In genomic region chr15:98793141-98793698, GRCm38 (mm10) we compare ENCODE assay signal across 14 mouse cellular contexts. TPM values are rescaled to one million over a fixed set of nuclear protein-coding genes. Genes with fewer than 3 reads are reported as not detected.
DNase-seq lines count a peak whose midpoint lies in the region; ATAC-seq and TF ChIP-seq lines count a peak whose summit lies in the region.
"Had no signal": no experiment of that assay in that cellular context is flagged by ENCODE, and none has a peak within 500 bp of the region (broad histone marks: within the 10 kb centered on the region; RNA-seq: fewer than 3 reads in every experiment).

No protein-coding gene starts in this region.

- H3K4me2 ChIP-seq in kidney, embryonic 16.5 days (replicated peaks; ENCODE audit: low read depth, low read length), result peak overlapping the region; percentile 33; the same call in 1 of the 2 replicates
- peak overlapping the region; percentile 56 for H3K4me2 ChIP-seq in embryonic facial prominence, embryonic 13.5 days
- peak overlapping the region; percentile 32; the same call in 1 of the 2 replicates for H3K4me2 ChIP-seq in intestine, postnatal 0 days (replicated peaks; ENCODE audit: low read depth)
- H3K4me2 ChIP-seq in neural tube, embryonic 14.5 days (ENCODE audit: low read depth, low read length), result peak overlapping the region; percentile 52

- peak overlapping the region; percentile 26; the same call in 1 of the 2 replicates for H3K4me3 ChIP-seq in kidney, embryonic 16.5 days (ENCODE audit: low read length)
- peak overlapping the region; percentile 34; the same call in 1 of the 2 replicates for H3K4me3 ChIP-seq in embryonic facial prominence, embryonic 13.5 days
- H3K4me3 ChIP-seq in intestine, postnatal 0 days (ENCODE audit: low read depth, low read length), result 0 out of 2 replicates have a peak overlapping the region, but pooled peaks have one; percentile 34
- H3K4me3 ChIP-seq in neural tube, embryonic 14.5 days (ENCODE audit: low read depth, low read length), result peak overlapping the region; percentile 31

- no peak for ATAC-seq in kidney, embryonic 16.5 days (ENCODE audit: low FRiP score, low TSS enrichment)
- no peak for ATAC-seq in embryonic facial prominence, embryonic 13.5 days (ENCODE audit: insufficient number of reproducible peaks, insufficient read depth, low FRiP score, low TSS enrichment, low read depth)
- ATAC-seq in intestine, postnatal 0 days, result no peak
- no peak for ATAC-seq in neural tube, embryonic 14.5 days (ENCODE audit: low read depth)

- no peak overlapping the region for H3K27ac ChIP-seq in kidney, embryonic 16.5 days (ENCODE audit: low read length)
- H3K27ac ChIP-seq in embryonic facial prominence, embryonic 13.5 days, result no peak overlapping the region
- no peak overlapping the region for H3K27ac ChIP-seq in intestine, postnatal 0 days (ENCODE audit: low read depth, low read length)
- no peak overlapping the region for H3K27ac ChIP-seq in neural tube, embryonic 14.5 days (ENCODE audit: low read depth, low read length)

- no peaks in the 10 kb centered on the region for H3K36me3 ChIP-seq in kidney, embryonic 16.5 days (ENCODE audit: insufficient read depth, low read length)
- no peaks in the 10 kb centered on the region for H3K36me3 ChIP-seq in embryonic facial prominence, embryonic 13.5 days
- no peaks in the 10 kb centered on the region for H3K36me3 ChIP-seq in intestine, postnatal 0 days (ENCODE audit: control insufficient read depth, insufficient read depth)
- no peaks in the 10 kb centered on the region for H3K36me3 ChIP-seq in neural tube, embryonic 14.5 days (ENCODE audit: control insufficient read depth, insufficient read depth, low read length)

- H3K9me3 ChIP-seq in kidney, embryonic 16.5 days (ENCODE audit: low read length), result no peaks in the 10 kb centered on the region
- no peaks in the 10 kb centered on the region for H3K9me3 ChIP-seq in embryonic facial prominence, embryonic 13.5 days
- no peaks in the 10 kb centered on the region for H3K9me3 ChIP-seq in intestine, postnatal 0 days (ENCODE audit: control insufficient read depth)
- no peaks in the 10 kb centered on the region for H3K9me3 ChIP-seq in neural tube, embryonic 14.5 days (ENCODE audit: control insufficient read depth, low read length)

- H3K4me1 ChIP-seq in kidney, embryonic 16.5 days (ENCODE audit: insufficient read depth, low read length), result peaks cover 33% of the 10 kb centered on the region
- peaks cover 38% of the 10 kb centered on the region for H3K4me1 ChIP-seq in embryonic facial prominence, embryonic 13.5 days
- H3K4me1 ChIP-seq in intestine, postnatal 0 days (replicated peaks; ENCODE audit: control insufficient read depth, insufficient read depth, low read length), result peaks cover 4% of the 10 kb centered on the region; the same call in 1 of the 2 replicates
- H3K4me1 ChIP-seq in neural tube, embryonic 14.5 days (ENCODE audit: control insufficient read depth, insufficient read depth, low read length), result peaks cover 20% of the 10 kb centered on the region

- peaks cover 100% of the 10 kb centered on the region for H3K27me3 ChIP-seq in kidney, embryonic 16.5 days (ENCODE audit: insufficient read depth, low read length)
- peaks cover 100% of the 10 kb centered on the region for H3K27me3 ChIP-seq in embryonic facial prominence, embryonic 13.5 days
- peaks cover 97% of the 10 kb centered on the region for H3K27me3 ChIP-seq in intestine, postnatal 0 days (replicated peaks; ENCODE audit: control insufficient read depth, insufficient read depth, low read length)
- peaks cover 78% of the 10 kb centered on the region for H3K27me3 ChIP-seq in neural tube, embryonic 14.5 days (ENCODE audit: control insufficient read depth, insufficient read depth, low read length)

- WGBS in kidney, embryonic 16.5 days, result 2% methylated on average over 13 of the region's 13 CpGs
- WGBS in embryonic facial prominence, embryonic 13.5 days, result 9% methylated on average over 13 of the region's 13 CpGs
- 6% methylated on average over 13 of the region's 13 CpGs for WGBS in intestine, postnatal 0 days
- WGBS in neural tube, embryonic 14.5 days, result 3% methylated on average over 13 of the region's 13 CpGs

- no peak overlapping the region for H3K9ac ChIP-seq in kidney, embryonic 16.5 days (replicated peaks; ENCODE audit: low read length)
- no peak overlapping the region for H3K9ac ChIP-seq in embryonic facial prominence, embryonic 13.5 days
- no peak overlapping the region for H3K9ac ChIP-seq in intestine, postnatal 0 days (ENCODE audit: low read depth, low read length)
- 0 out of 2 replicates have a peak overlapping the region, but pooled peaks have one; percentile 16 for H3K9ac ChIP-seq in neural tube, embryonic 14.5 days (replicated peaks; ENCODE audit: low read depth, low read length)

- TF ChIP-seq CTCF in intestine, postnatal 0 days (IDR thresholded peaks at IDR 0.05; ENCODE audit: low read depth), result no peak

- no peak for DNase-seq in kidney, adult 18-20 months
- DNase-seq in thymus, adult 18-20 months, result no peak
- no peak for DNase-seq in gastrocnemius, postnatal 25 days
- DNase-seq in embryo, embryonic 10.5 days (ENCODE audit: low spot score), result no peak
- DNase-seq: adrenal gland, adult 8-10 months; cerebellum, adult 9-11 months; heart, postnatal 10 days; thymus, adult 2 months had no signal

RNA-seq across cellular contexts. Expression of gene Wnt1, which starts 3.6 kb away (rescaled TPM):
- not detected in 2 replicates for polyA plus RNA-seq in kidney, embryonic 16.5 days (2015; fragmentation: Nextera tagmentation; extraction: Ambion mirVana)
- not detected in 2 replicates for polyA plus RNA-seq in embryonic facial prominence, embryonic 13.5 days (2015; fragmentation: Nextera tagmentation; extraction: Ambion mirVana)
- polyA plus RNA-seq in intestine, postnatal 0 days (2015; fragmentation: Nextera tagmentation; extraction: Ambion mirVana), result not detected in 2 replicates
- 1.9 and 3.9 TPM in 2 replicates for polyA plus RNA-seq in neural tube, embryonic 14.5 days (2014; fragmentation: Nextera tagmentation; extraction: Ambion mirVana)
- total RNA-seq in gastrocnemius, postnatal 25 days (2021), result not detected
- total RNA-seq: adrenal gland, adult 8-10 months; heart, postnatal 10 days; layer of hippocampus, postnatal 14 days had no signal
- polyA plus RNA-seq: liver, embryonic 16.5 days had no signal

RNA-seq across cellular contexts. Expression of gene Wnt10b, which starts 15.3 kb away (rescaled TPM):
- polyA plus RNA-seq in kidney, embryonic 16.5 days (2015; fragmentation: Nextera tagmentation; extraction: Ambion mirVana), result 0.17 TPM in 1 of 2 replicates, not detected in the other
- 4.9 and 5.3 TPM in 2 replicates for polyA plus RNA-seq in embryonic facial prominence, embryonic 13.5 days (2015; fragmentation: Nextera tagmentation; extraction: Ambion mirVana)
- 0.08 TPM in 1 of 2 replicates, not detected in the other for polyA plus RNA-seq in intestine, postnatal 0 days (2015; fragmentation: Nextera tagmentation; extraction: Ambion mirVana)
- polyA plus RNA-seq in neural tube, embryonic 14.5 days (2014; fragmentation: Nextera tagmentation; extraction: Ambion mirVana), result 0.19 TPM in 1 of 2 replicates, not detected in the other
- total RNA-seq in gastrocnemius, postnatal 25 days (2021), result 1 to 10 TPM in 1 of 2 experiments, under 1 TPM in 1; 0.79 to 1.7 TPM
- polyA plus RNA-seq: liver, embryonic 16.5 days had no signal

RNA-seq across cellular contexts. Expression of gene Ddn, which starts 16.1 kb away (rescaled TPM):
- 2.6 and 3.3 TPM in 2 replicates for polyA plus RNA-seq in kidney, embryonic 16.5 days (2015; fragmentation: Nextera tagmentation; extraction: Ambion mirVana)
- 0.07 TPM in 1 of 2 replicates, not detected in the other for polyA plus RNA-seq in embryonic facial prominence, embryonic 13.5 days (2015; fragmentation: Nextera tagmentation; extraction: Ambion mirVana)
- 0.07 TPM in 1 of 2 replicates, not detected in the other for polyA plus RNA-seq in intestine, postnatal 0 days (2015; fragmentation: Nextera tagmentation; extraction: Ambion mirVana)
- 0.44 and 0.54 TPM in 2 replicates for polyA plus RNA-seq in neural tube, embryonic 14.5 days (2014; fragmentation: Nextera tagmentation; extraction: Ambion mirVana)
- under 1 TPM; 0.38 to 0.74 TPM for total RNA-seq in gastrocnemius, postnatal 25 days (2021)
- polyA plus RNA-seq: liver, embryonic 16.5 days had no signal

RNA-seq across cellular contexts. Expression of gene Arf3, which starts 30.2 kb away (rescaled TPM):
- 56.3 and 59.5 TPM in 2 replicates for polyA plus RNA-seq in kidney, embryonic 16.5 days (2015; fragmentation: Nextera tagmentation; extraction: Ambion mirVana)
- polyA plus RNA-seq in embryonic facial prominence, embryonic 13.5 days (2015; fragmentation: Nextera tagmentation; extraction: Ambion mirVana), result 44.1 and 44.6 TPM in 2 replicates
- polyA plus RNA-seq in intestine, postnatal 0 days (2015; fragmentation: Nextera tagmentation; extraction: Ambion mirVana), result 31.8 and 35.3 TPM in 2 replicates
- polyA plus RNA-seq in neural tube, embryonic 14.5 days (2014; fragmentation: Nextera tagmentation; extraction: Ambion mirVana), result 66.3 and 77.2 TPM in 2 replicates
- total RNA-seq in gastrocnemius, postnatal 25 days (2021), result 10 to 100 TPM in 1 of 2 experiments, 1 to 10 TPM in 1; 8.3 to 10.4 TPM

RNA-seq across cellular contexts. Expression of gene Prkag1, which starts 38.1 kb away (rescaled TPM):
- 103 and 119 TPM in 2 replicates for polyA plus RNA-seq in kidney, embryonic 16.5 days (2015; fragmentation: Nextera tagmentation; extraction: Ambion mirVana)
- polyA plus RNA-seq in embryonic facial prominence, embryonic 13.5 days (2015; fragmentation: Nextera tagmentation; extraction: Ambion mirVana), result 90.4 and 92.5 TPM in 2 replicates
- polyA plus RNA-seq in intestine, postnatal 0 days (2015; fragmentation: Nextera tagmentation; extraction: Ambion mirVana), result 67.0 and 67.3 TPM in 2 replicates
- polyA plus RNA-seq in neural tube, embryonic 14.5 days (2014; fragmentation: Nextera tagmentation; extraction: Ambion mirVana), result 57.7 and 61.6 TPM in 2 replicates
- 10 to 100 TPM; 43.6 to 43.9 TPM for total RNA-seq in gastrocnemius, postnatal 25 days (2021)
